Mouse (Mus musculus) olfactory bulb, adult 2 months (tissue): ENCODE data around the gene Cphx2.
"Not testable (repeated sequence)": the region's sequence is repeated elsewhere in the genome, so short reads cannot be mapped to it uniquely, and the experiment has no call there.

ENCODE experiments used
- CTCF ChIP-seq: fragments of 200-500 bp; IDR thresholded peaks from 2 replicates; pipeline ENCODE4 v1.5.1; 2012; ENCODE audit warnings: low read depth, mild to moderate bottlenecking, low read length, moderate library complexity; ENCODE audit not compliant: insufficient read depth
- POLR2A ChIP-seq: fragments of 200-500 bp; IDR thresholded peaks from 2 replicates; pipeline ENCODE4 v1.6.1; 2012; ENCODE audit warnings: mild to moderate bottlenecking, low read depth, low read length, moderate library complexity; ENCODE audit not compliant: insufficient read depth

DNA sequence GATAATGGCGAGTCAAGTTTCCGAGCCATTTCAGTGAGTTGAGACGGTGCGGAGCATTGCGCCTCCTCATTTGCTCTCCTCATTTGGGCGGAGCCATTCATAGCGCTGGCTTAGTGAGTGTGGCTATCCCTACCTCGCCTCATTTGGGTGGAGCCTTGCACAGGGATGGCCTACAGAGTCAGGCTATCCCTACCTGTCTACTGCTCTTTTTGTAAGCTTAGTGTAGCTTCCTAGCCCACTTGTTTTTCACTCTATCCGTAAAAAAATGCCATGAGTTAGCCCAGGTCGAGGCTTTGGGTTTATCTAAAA is 14.0 kb upstream of the Cphx2 start, which contains the start of gene Tmem254c:
- not testable (repeated sequence) for TF ChIP-seq CTCF, POLR2A
